Mouse (Mus musculus) cerebellum, adult 9-10 months (tissue): ENCODE results near the gene Ifit3b.
"Not testable (repeated sequence)": the region's sequence is repeated elsewhere in the genome, so short reads cannot be mapped to it uniquely, and the experiment has no call there.

Source experiments
- DNase-seq: peaks from one replicate; pipeline ENCODE4 v3.0.0; 2022

Gene Ifit3b

GRCm38 (mm10) chr19:34610118-34610517 lies 2.3 kb downstream of the Ifit3b start:
- DNase-seq, result not testable (repeated sequence)

DNA sequence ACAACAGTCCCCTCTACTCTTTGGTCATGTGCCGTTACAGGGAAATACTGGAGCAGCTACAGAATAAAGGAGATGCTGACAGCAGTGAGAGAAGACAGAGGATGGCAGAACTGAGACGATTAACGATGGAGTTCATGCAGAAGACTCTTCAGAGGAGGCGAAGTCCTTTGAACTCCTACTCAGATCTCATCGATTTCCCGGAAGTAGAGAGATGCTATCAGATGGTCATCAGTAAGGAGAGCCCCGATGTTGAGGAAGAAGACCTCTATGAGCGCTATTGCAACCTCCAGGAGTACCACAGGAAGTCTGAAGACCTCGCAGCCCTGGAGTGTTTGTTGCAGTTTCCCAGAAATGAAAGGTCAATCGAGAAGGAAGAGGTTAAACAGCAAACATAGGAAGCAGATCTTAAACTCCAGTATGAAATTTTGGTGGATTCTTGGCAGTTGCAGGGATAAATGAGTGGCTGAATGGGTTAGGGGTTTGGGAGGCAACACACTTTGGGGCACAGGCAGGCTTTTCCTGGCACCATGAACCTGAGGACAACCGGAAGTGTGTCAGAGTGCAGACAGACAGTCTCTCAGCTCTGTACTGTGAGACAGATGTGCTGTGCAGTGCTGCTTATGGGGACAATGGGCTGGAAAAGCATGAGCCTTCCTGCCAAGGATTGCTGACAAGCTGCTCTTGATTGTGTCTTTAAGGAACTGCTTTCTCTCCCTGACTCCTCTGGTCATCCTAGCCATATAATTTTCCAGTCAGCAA lies 4.7 kb downstream of the Ifit3b start:
- DNase-seq, result not testable (repeated sequence)

- no peak for DNase-seq
Observed at GRCm38 (mm10) chr19:34620871-34621270, 13.1 kb downstream of the Ifit3b start.

GRCm38 (mm10) chr19:34623781-34624180 lies 16.0 kb downstream of the Ifit3b start:
- no peak for DNase-seq

DNA sequence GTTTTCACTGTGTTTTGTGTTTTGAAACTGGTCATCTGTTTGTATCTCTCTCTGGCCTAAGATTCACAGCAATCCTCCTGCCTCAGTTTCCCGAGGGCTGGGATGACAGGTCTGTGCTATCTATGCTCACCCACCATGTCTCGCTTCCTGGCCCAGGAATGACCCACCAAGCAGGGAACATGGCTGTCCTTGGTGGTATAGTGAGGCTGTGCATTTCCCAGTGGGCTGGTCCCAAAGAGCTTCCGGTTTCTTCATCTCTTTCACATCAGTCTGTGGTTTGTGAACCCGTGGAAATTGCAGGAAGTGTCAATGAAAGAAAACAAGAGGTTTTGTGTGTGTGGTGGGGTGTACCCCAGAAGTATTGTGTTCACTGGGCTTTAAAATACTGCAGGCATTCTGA lies 16.9 kb downstream of the Ifit3b start:
- DNase-seq, result no peak

GRCm38 (mm10) chr19:34627496-34627895 lies 19.7 kb downstream of the Ifit3b start:
- no peak for DNase-seq

- DNase-seq, result no peak
Observed at GRCm38 (mm10) chr19:34631487-34631886, 23.7 kb downstream of the Ifit3b start.

DNA sequence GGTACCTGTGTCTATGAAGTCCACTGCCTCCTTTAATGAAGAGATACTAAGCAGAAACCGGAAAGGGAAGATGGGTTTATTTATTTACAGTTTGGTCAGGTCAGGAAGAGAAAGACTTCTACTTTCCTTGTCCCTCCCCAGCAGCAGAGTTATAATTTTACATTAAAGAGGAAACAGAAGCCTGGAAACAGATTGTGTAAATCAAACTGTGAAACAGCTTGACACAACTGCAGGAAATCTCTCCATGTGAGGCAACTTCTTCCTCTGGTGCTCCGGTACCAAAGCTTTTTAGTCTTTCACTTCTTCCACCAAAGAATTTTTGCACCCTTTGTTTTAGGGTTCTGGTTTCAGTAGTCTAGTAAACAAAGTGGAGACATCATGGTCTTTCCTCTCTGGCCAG lies 25.7 kb downstream of the Ifit3b start:
- no peak for DNase-seq

GRCm38 (mm10) chr19:34636933-34637557 lies 29.3 kb downstream of the Ifit3b start:
- peak; percentile 5 for DNase-seq

- no peak for DNase-seq
Observed at GRCm38 (mm10) chr19:34640623-34641022, 32.9 kb downstream of the Ifit3b start, which contains the start of the genes Ifit1bl2 and Ifit1. Ifit1bl2 (minus strand) TSS chr19:34640743. Ifit1 (plus strand) TSS chr19:34640871.

DNA sequence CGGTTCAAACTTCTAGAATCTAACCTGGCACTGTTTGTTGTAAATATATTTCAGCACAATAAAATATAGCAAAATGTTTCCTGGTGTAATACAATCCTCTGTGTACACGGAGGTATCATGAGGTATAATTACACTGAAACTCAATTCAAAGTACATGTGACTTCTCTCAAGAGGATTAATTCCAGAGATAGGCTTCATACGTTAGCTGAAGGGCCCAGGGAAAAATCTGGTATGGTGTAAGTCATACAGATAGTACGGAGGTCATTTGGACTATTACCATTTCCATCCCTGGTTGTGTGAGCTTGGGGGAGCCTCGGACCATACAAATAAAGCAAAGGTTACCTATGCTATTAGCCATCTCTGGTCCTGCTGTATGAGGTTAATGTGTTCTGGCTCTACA lies 34.8 kb downstream of the Ifit3b start:
- no peak for DNase-seq

DNA sequence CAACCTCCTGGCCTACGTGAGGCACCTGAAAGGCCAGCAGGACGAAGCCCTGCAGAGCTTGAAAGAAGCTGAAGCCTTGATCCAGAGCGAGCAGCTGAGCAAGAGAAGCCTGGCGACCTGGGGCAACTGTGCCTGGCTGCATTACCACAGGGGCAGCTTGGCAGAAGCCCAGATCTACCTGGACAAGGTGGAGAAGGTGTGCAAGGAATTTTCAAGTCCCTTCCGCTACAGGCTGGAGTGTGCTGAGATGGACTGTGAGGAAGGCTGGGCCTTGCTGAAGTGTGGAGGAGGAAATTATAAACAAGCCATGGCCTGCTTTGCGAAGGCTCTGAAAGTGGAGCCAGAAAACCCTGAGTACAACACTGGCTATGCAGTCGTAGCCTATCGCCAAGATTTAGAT lies 39.9 kb downstream of the Ifit3b start:
- not testable (repeated sequence) for DNase-seq

GRCm38 (mm10) chr19:34650276-34650675 lies 42.5 kb downstream of the Ifit3b start:
- no peak for DNase-seq

- no peak for DNase-seq
Observed at GRCm38 (mm10) chr19:34650997-34651396, 43.2 kb downstream of the Ifit3b start.

GRCm38 (mm10) chr19:34655227-34655805 lies 47.5 kb downstream of the Ifit3b start:
- DNase-seq, result no peak

- no peak for DNase-seq
Observed at GRCm38 (mm10) chr19:34656511-34657298, 48.9 kb downstream of the Ifit3b start.

DNA sequence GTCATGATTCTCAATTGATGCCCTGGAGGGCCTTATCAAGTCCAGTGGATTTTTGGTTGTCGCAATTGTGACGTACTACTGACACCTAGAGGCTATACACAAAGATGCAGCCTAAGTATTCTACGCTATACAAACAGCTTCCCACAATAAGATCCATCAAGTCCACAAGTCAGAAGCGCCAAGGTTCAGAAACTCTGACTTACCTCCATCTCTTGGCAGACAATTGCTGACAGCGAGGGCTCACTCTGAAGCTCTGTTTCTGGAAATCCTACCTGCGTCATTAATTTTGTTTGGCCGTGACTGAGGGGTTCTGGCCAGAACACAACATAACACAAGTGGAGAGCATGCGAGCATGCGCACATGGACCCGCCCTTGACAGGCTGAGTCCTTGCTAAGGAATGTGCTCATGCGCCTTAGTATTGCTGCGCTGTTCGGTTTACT lies 54.3 kb downstream of the Ifit3b start:
- peak; percentile 70 for DNase-seq

GRCm38 (mm10) chr19:34662740-34663139 lies 55.0 kb downstream of the Ifit3b start:
- no peak for DNase-seq
